Mouse (Mus musculus) liver, adult 2 months (tissue): ENCODE data around the gene Relb.

Experiments used
- CTCF ChIP-seq: fragments of 200-500 bp; IDR thresholded peaks from 2 replicates; pipeline ENCODE4 v1.5.1; 2011; ENCODE audit warnings: low read depth, low read length, control low read depth
- POLR2A ChIP-seq: fragments of 200-500 bp; IDR thresholded peaks from 2 replicates; pipeline ENCODE4 v1.6.1; 2011; ENCODE audit warnings: low read length, control low read depth; ENCODE audit not compliant: insufficient read depth; ENCODE audit errors: extremely low read depth

- TF ChIP-seq CTCF (no peak), POLR2A (no peak)
Observed at GRCm38 (mm10) chr7:19600562-19600961, 28.7 kb downstream of the Relb start.
